Mouse (Mus musculus): ENCODE results near the gene Tnni2. TPM values are rescaled to one million over a fixed set of nuclear protein-coding genes. Genes with fewer than 3 reads are reported as not detected.

Gene Tnni2
- total RNA-seq, 1 experiment from 2014 or later, result 20.6 TPM

- ATAC-seq (replicated peaks; ENCODE audit: insufficient number of reproducible peaks, low FRiP score, low TSS enrichment, poor library complexity, severe bottlenecking), result no peak
These were observed 13.6 kb downstream of the Tnni2 start for GRCm38 (mm10) chr7:142455251-142455650.

DNA sequence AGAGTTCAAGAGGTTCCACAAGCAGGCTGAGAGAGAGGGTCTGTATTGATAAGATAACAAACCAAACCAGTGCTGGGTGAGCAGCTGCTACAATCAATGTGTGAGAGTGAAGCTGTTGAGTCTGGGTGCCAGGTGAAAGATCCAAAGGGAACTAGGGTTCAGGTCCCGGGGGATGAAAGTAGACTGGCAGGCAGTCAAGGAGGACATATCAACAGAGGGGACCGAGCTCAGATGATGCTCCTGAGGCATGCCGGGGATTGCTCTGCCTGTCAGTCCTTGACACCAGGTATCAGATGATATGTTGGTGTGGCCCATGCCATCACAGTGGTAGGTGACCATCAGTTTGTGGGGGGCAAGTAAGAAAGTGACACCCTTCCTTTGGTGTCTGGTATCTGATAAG is 15.2 kb downstream of the Tnni2 start:
- ATAC-seq (replicated peaks; ENCODE audit: insufficient number of reproducible peaks, low FRiP score, low TSS enrichment, poor library complexity, severe bottlenecking), result no peak

- no peak for ATAC-seq (replicated peaks; ENCODE audit: insufficient number of reproducible peaks, low FRiP score, low TSS enrichment, poor library complexity, severe bottlenecking)
These were observed 15.7 kb downstream of the Tnni2 start for GRCm38 (mm10) chr7:142457227-142457811.

- peak; percentile 45 for ATAC-seq (replicated peaks; ENCODE audit: insufficient number of reproducible peaks, low FRiP score, low TSS enrichment, poor library complexity, severe bottlenecking)
These were observed 16.4 kb downstream of the Tnni2 start for GRCm38 (mm10) chr7:142458026-142458425.

DNA sequence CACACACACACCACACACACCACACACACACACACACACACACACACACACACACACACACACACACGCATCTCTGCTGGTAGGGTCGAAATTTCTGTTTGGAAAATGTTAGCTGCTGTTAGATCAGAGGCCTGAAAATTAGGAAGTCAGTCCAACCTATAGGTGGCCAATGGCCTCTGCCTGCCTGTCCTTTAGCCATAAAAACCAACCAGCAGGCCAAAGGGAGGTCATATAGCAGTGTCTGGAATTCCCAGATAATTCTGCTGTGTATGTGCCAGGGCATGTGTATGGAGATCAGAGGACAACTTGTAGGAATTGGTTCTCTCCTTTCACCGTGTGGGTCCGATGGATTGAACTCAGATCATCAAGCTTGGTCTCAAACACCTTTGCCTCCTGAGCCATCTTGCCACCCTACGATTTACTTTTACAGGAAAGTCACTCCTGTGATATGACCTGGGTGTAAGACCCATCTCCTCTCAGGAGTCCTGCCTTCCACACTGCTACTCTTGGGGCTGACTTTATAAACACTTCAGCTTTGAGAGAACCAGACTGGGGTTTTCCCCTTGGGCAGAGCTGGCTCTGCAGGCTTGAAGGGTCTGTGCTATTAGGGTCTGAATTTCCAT is 17.2 kb downstream of the Tnni2 start:
- no peak for ATAC-seq (replicated peaks; ENCODE audit: insufficient number of reproducible peaks, low FRiP score, low TSS enrichment, poor library complexity, severe bottlenecking)

DNA sequence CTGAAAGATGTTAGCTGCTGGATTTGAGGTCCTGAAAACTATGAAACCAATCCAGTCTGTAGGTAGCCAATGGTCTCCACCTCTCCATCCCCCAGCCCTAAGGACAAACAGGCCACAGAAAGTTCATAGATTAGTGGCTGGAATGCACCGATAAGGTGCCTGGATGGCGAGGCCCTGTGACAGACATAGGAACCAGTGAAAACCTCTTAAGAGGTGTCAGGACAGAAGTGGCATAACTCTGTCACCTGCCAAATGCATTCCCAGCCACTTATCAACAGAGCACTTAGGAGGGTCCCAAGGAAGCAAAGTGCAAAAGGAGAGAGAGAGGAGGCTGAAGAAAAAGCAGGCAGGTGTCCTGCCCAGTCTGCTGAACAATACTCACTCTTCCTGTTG is 17.7 kb downstream of the Tnni2 start:
- ATAC-seq (replicated peaks; ENCODE audit: insufficient number of reproducible peaks, low FRiP score, low TSS enrichment, poor library complexity, severe bottlenecking), result no peak

- peak; percentile 41 for ATAC-seq (replicated peaks; ENCODE audit: insufficient number of reproducible peaks, low FRiP score, low TSS enrichment, poor library complexity, severe bottlenecking)
These were observed 19.0 kb downstream of the Tnni2 start, which contains the start of gene Lsp1 for GRCm38 (mm10) chr7:142460636-142461077. Gene Lsp1 (plus strand): TSS chr7:142460809.

- peak; percentile 45 for ATAC-seq (replicated peaks; ENCODE audit: insufficient number of reproducible peaks, low FRiP score, low TSS enrichment, poor library complexity, severe bottlenecking)
These were observed 19.8 kb downstream of the Tnni2 start for GRCm38 (mm10) chr7:142461446-142461845.

DNA sequence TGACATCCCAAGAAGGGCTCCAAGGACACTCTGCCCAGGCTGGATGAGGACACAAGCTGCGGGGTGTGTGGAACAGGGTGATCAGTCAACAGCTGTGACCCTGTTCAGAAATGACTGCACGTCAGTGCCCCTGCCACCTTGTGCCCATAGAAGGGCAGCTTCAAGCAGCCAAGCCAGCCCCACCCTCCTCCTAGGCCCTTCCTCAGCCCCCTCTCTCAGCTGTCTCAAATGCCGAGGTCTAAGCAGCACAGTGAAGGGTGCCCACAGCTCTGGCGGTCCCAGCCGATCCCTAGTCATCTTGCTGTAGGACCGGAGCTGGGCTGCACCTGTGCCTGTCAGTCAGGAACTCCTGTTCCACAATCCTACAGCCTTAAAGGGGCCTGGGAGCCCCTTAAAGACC is 20.6 kb downstream of the Tnni2 start:
- no peak for ATAC-seq (replicated peaks; ENCODE audit: insufficient number of reproducible peaks, low FRiP score, low TSS enrichment, poor library complexity, severe bottlenecking)

DNA sequence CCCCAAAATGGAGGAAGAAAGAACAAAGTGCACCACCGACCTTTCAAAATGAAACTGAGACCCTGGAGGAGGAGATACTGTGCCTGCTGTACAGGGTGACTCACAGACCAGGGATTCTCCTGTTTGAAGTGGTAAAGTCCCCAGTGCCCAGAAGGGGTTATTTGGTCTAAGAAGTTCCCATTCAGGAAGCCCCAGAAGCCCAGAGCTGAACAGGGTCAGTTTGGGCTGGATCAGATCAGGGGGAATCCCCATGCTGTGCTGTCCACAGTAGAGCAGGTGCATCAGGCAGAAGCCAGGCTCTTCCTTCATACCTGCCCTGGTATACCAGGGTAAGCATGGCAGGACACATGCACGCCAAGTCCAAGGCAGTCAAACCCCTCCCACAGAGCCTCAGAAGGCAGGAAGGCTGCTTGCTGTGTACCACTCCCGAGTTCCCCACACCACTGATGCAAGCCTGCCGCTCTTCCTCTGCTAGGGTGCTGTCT is 21.0 kb downstream of the Tnni2 start:
- no peak; the same call in 1 of the 2 replicates for ATAC-seq (replicated peaks; ENCODE audit: insufficient number of reproducible peaks, low FRiP score, low TSS enrichment, poor library complexity, severe bottlenecking)

DNA sequence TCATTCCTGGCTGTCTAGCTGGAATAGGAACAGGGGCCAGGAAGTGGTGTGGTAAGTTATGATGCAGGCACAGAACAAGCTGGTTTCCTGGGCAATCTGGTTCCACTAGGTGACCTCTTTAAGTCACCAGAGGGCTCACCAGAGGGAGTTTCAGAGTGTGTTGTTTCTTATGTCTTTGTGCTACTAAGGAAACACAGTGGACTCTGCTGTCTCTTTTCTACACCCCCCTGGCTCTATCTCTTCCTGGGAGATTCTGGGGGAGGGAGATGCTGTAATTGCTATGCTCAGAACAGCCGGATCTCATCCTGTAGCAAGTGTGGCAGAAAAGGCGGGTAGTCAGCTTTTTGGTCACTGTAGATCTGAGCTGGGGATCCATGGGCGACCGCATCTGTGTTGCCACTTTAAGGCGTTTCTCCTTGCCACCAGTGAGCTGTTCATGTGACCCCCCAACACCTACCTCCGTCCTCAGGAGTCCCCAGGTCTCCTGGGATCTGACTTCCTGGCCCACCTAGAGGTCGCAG is 28.6 kb downstream of the Tnni2 start:
- ATAC-seq (replicated peaks; ENCODE audit: insufficient number of reproducible peaks, low FRiP score, low TSS enrichment, poor library complexity, severe bottlenecking), result no peak

DNA sequence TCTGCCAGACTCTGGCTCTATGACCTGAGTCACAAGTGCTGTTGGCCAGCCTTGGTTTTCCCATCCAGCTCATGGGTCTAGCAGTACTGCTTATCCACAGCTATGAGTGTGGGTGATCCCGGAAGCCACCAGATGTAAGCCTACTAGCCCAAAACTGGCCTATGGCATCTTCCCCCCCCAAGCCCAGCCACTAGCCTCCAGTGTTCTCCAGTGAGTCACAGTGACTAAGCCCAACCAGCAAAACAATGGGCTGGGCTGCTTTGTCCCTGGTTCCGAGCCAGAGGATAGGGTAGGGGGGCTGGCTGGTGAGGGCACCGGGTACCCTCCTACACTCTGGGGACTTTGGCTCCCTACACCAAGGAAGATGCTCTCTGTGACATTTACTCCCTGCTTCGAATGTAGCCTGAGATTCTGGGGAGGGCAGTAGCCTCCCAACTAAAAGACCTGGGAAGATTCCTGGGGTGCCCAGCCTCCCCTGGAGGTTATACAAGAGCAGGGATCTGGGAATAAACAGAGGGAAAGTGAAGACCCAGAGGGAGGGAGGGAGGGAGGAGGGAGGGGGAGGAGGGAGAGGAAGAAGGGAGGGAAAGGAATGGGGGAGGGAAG is 29.3 kb downstream of the Tnni2 start:
- ATAC-seq (replicated peaks; ENCODE audit: insufficient number of reproducible peaks, low FRiP score, low TSS enrichment, poor library complexity, severe bottlenecking), result no peak

DNA sequence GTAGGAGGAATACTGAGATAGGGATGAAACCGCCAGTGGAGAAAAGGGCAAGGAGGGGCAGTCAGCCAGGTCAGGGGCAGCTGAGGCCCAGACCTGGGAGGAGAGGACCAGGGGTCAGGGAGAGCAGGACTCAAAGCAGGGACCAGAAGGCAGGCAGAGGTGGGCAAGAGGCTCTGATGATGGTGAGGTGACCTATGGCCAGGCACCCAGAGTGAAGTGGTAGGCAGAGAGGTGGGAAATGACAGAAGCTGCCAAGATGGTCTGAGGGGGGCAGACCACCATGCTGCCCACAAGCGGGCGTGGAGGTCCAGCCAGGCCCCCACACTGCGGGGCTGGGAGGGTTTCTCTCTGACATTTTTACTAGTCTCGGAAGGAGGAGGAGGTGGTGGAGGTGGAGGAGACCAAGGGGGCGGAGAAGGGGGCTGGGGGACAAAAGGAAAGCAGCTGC is 29.8 kb downstream of the Tnni2 start:
- ATAC-seq (replicated peaks; ENCODE audit: insufficient number of reproducible peaks, low FRiP score, low TSS enrichment, poor library complexity, severe bottlenecking), result no peak

- ATAC-seq (replicated peaks; ENCODE audit: insufficient number of reproducible peaks, low FRiP score, low TSS enrichment, poor library complexity, severe bottlenecking), result no peak
These were observed 30.4 kb downstream of the Tnni2 start for GRCm38 (mm10) chr7:142471884-142472570.

GRCm38 (mm10) chr7:142472936-142473335 is 31.3 kb downstream of the Tnni2 start:
- ATAC-seq (replicated peaks; ENCODE audit: insufficient number of reproducible peaks, low FRiP score, low TSS enrichment, poor library complexity, severe bottlenecking), result no peak

- no peak for ATAC-seq (replicated peaks; ENCODE audit: insufficient number of reproducible peaks, low FRiP score, low TSS enrichment, poor library complexity, severe bottlenecking)
These were observed 31.9 kb downstream of the Tnni2 start for GRCm38 (mm10) chr7:142473476-142473875.

- ATAC-seq (replicated peaks; ENCODE audit: insufficient number of reproducible peaks, low FRiP score, low TSS enrichment, poor library complexity, severe bottlenecking), result no peak
These were observed 33.2 kb downstream of the Tnni2 start for GRCm38 (mm10) chr7:142474799-142475198.

DNA sequence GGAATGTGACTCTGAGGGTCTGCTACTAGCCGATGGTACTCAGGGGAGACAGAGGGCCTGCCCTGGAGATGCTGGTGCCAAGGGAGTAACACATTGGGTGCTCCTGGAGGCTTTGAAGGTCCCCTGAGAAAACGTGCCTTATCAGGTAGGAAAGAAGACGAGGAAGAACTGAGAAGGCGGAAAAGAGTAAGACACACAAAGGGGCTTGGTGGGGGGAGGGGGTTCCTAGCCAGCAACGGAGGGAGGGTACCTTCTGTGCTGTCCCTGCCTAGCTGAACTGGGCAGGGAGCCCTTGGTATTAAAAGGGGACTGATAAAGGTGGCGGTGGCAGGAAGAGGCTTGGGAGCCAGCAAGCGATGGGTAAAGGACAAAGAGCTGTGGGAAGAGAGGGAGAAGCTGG is 34.0 kb downstream of the Tnni2 start:
- no peak for ATAC-seq (replicated peaks; ENCODE audit: insufficient number of reproducible peaks, low FRiP score, low TSS enrichment, poor library complexity, severe bottlenecking)

DNA sequence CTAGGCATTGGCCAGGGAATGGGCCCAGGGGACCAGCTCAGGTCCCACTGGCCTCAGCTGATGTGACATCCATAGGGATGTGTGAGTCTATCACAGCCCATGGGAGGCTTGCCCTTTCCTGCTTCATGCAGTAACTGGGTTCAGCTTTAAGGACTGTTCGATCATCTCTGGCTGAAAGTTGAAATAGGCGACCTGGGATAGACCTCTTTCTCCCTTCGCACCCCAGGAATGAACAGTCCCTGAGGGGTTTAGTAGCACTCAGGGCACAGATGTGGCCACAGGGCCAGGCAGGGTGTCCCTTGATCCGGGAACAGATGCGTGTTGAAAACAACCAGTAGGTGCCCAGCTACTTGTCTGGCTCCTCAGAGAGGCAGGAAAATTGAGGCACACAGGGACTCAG is 34.7 kb downstream of the Tnni2 start:
- no peak for ATAC-seq (replicated peaks; ENCODE audit: insufficient number of reproducible peaks, low FRiP score, low TSS enrichment, poor library complexity, severe bottlenecking)

Measured in monocyte, adult 5-6 weeks (primary cell).